Mouse (Mus musculus): ENCODE measurements around the gene Plekhf1. TPM values are rescaled to one million over a fixed set of nuclear protein-coding genes. Genes with fewer than 3 reads are reported as not detected.
A peak's percentile ranks its signal among the peaks of the same experiment; 100 is the strongest.

Gene Plekhf1
- polyA plus RNA-seq, 1 experiment from 2014 or later, result 8.1 TPM

GRCm38 (mm10) chr7:38188281-38189075 is 39.3 kb downstream of the Plekhf1 start:
- no peak for DNase-seq (ENCODE audit: low spot score)

GRCm38 (mm10) chr7:38187796-38188195 is 40.0 kb downstream of the Plekhf1 start:
- DNase-seq (ENCODE audit: low spot score), result peak; percentile 36

- DNase-seq (ENCODE audit: low spot score), result peak; percentile 69
Measured at GRCm38 (mm10) chr7:38186861-38187260, 41.0 kb downstream of the Plekhf1 start.

- no peak for DNase-seq (ENCODE audit: low spot score)
Measured at GRCm38 (mm10) chr7:38184786-38185185, 43.0 kb downstream of the Plekhf1 start.

GRCm38 (mm10) chr7:38184418-38184745 is 43.4 kb downstream of the Plekhf1 start:
- DNase-seq (ENCODE audit: low spot score), result no peak

- peak; percentile 82 for DNase-seq (ENCODE audit: low spot score)
Measured at GRCm38 (mm10) chr7:38183709-38184417, 44.0 kb downstream of the Plekhf1 start.

- no peak for DNase-seq (ENCODE audit: low spot score)
Measured at GRCm38 (mm10) chr7:38182962-38183687, 44.7 kb downstream of the Plekhf1 start, which contains the start of gene 1600014C10Rik. Gene 1600014C10Rik, plus strand, starts transcription at chr7:38183217.

GRCm38 (mm10) chr7:38182596-38182961 is 45.2 kb downstream of the Plekhf1 start:
- DNase-seq (ENCODE audit: low spot score), result peak; percentile 89

GRCm38 (mm10) chr7:38181366-38181765 is 46.5 kb downstream of the Plekhf1 start:
- no peak for DNase-seq (ENCODE audit: low spot score)

- DNase-seq (ENCODE audit: low spot score), result no peak
Measured at GRCm38 (mm10) chr7:38179896-38180295, 47.9 kb downstream of the Plekhf1 start.

GRCm38 (mm10) chr7:38176056-38176455 is 51.8 kb downstream of the Plekhf1 start:
- no peak for DNase-seq (ENCODE audit: low spot score)

GRCm38 (mm10) chr7:38174321-38175148 is 53.3 kb downstream of the Plekhf1 start:
- DNase-seq (ENCODE audit: low spot score), result peak; percentile 67

- no peak for DNase-seq (ENCODE audit: low spot score)
Measured at GRCm38 (mm10) chr7:38173871-38174270, 53.9 kb downstream of the Plekhf1 start.

GRCm38 (mm10) chr7:38167724-38168141 is 60.1 kb downstream of the Plekhf1 start:
- peak; percentile 73 for DNase-seq (ENCODE audit: low spot score)

Other genes starting within 250 kb of the Plekhf1 start
- gene Uri1, start 204.5 kb downstream of the Plekhf1 start, polyA plus RNA-seq (2015; fragmentation: Nextera tagmentation; extraction: Ambion mirVana), result 44.2 and 52.1 TPM in 2 replicates
- gene Ccne1, start 120.5 kb downstream of the Plekhf1 start, polyA plus RNA-seq (2015; fragmentation: Nextera tagmentation; extraction: Ambion mirVana), result 35.2 and 36.2 TPM in 2 replicates
- gene 1600014C10Rik, start 44.8 kb downstream of the Plekhf1 start, polyA plus RNA-seq (2015; fragmentation: Nextera tagmentation; extraction: Ambion mirVana), result 52.8 and 59.9 TPM in 2 replicates
- 57.9 and 58.9 TPM in 2 replicates for gene Pop4, start 43.4 kb upstream of the Plekhf1 start, polyA plus RNA-seq (2015; fragmentation: Nextera tagmentation; extraction: Ambion mirVana)